Comparison of ENCODE assay signal across 11 mouse cellular contexts in genomic region chr17:46624598-46624997, GRCm38 (mm10). TPM values are rescaled to one million over a fixed set of nuclear protein-coding genes. Genes with fewer than 3 reads are reported as not detected.
DNase-seq lines count a peak whose midpoint lies in the region; ATAC-seq and TF ChIP-seq lines count a peak whose summit lies in the region.
"Had no signal": no experiment of that assay in that cellular context is flagged by ENCODE, and none has a peak within 500 bp of the region (broad histone marks: within the 10 kb centered on the region; RNA-seq: fewer than 3 reads in every experiment).

No protein-coding gene starts in this region.

- intact Hi-C loops in heart, postnatal 25 days (cut with DNase I), result no loop called here

- ATAC-seq in midbrain, embryonic 12.5 days (ENCODE audit: low FRiP score, low read depth), result no peak
- no peak for ATAC-seq in midbrain, embryonic 11.5 days (ENCODE audit: low FRiP score)
- no peak for ATAC-seq in intestine, embryonic 16.5 days
- no peak for ATAC-seq in stomach, postnatal 0 days (ENCODE audit: low FRiP score, low TSS enrichment)
- ATAC-seq: CD4-positive, CD25-positive, alpha-beta regulatory T cell, adult 4 months had no signal

- peak overlapping the region; percentile 88 for H3K27ac ChIP-seq in heart, embryonic 10.5 days
- peak overlapping the region; percentile 42; the same call in 1 of the 2 replicates for H3K27ac ChIP-seq in midbrain, embryonic 12.5 days (replicated peaks)
- H3K27ac ChIP-seq in midbrain, embryonic 11.5 days (ENCODE audit: low read depth, low read length), result no peak overlapping the region
- H3K27ac ChIP-seq in intestine, embryonic 16.5 days (ENCODE audit: low read length), result no peak overlapping the region
- peak overlapping the region; percentile 82 for H3K27ac ChIP-seq in stomach, postnatal 0 days (replicated peaks)

- TF ChIP-seq EP300 in stomach, postnatal 0 days (optimal IDR thresholded peaks at IDR 0.05), result no peak

- H3K9me3 ChIP-seq in heart, embryonic 10.5 days, result no peaks in the 10 kb centered on the region
- no peaks in the 10 kb centered on the region for H3K9me3 ChIP-seq in midbrain, embryonic 12.5 days
- no peaks in the 10 kb centered on the region for H3K9me3 ChIP-seq in midbrain, embryonic 11.5 days (ENCODE audit: control insufficient read depth, low read length)
- no peaks in the 10 kb centered on the region for H3K9me3 ChIP-seq in intestine, embryonic 16.5 days (ENCODE audit: control insufficient read depth, low read length)
- no peaks in the 10 kb centered on the region for H3K9me3 ChIP-seq in stomach, postnatal 0 days (ENCODE audit: control insufficient read depth, low read length)

- H3K4me3 ChIP-seq in heart, embryonic 10.5 days, result peak overlapping the region; percentile 44
- no peak overlapping the region for H3K4me3 ChIP-seq in midbrain, embryonic 12.5 days
- H3K4me3 ChIP-seq in midbrain, embryonic 11.5 days (ENCODE audit: low read depth, low read length), result no peak overlapping the region
- no peak overlapping the region for H3K4me3 ChIP-seq in intestine, embryonic 16.5 days (ENCODE audit: low read length)
- peak overlapping the region; percentile 6; the same call in 1 of the 2 replicates for H3K4me3 ChIP-seq in stomach, postnatal 0 days (ENCODE audit: low read depth, low read length)

- peaks cover 89% of the 10 kb centered on the region for H3K4me1 ChIP-seq in heart, embryonic 10.5 days
- peaks cover 50% of the 10 kb centered on the region for H3K4me1 ChIP-seq in midbrain, embryonic 12.5 days
- H3K4me1 ChIP-seq in midbrain, embryonic 11.5 days (ENCODE audit: control insufficient read depth, insufficient read depth, low read length), result peaks cover 26% of the 10 kb centered on the region
- peaks cover 60% of the 10 kb centered on the region for H3K4me1 ChIP-seq in intestine, embryonic 16.5 days (ENCODE audit: control insufficient read depth, insufficient read depth, low read length)
- peaks cover 27% of the 10 kb centered on the region for H3K4me1 ChIP-seq in stomach, postnatal 0 days (replicated peaks; ENCODE audit: control insufficient read depth, insufficient read depth)

- no peaks in the 10 kb centered on the region for H3K27me3 ChIP-seq in heart, embryonic 10.5 days (ENCODE audit: insufficient read depth, poor library complexity, severe bottlenecking)
- H3K27me3 ChIP-seq in midbrain, embryonic 12.5 days, result no peaks in the 10 kb centered on the region
- no peaks in the 10 kb centered on the region for H3K27me3 ChIP-seq in midbrain, embryonic 11.5 days (ENCODE audit: control insufficient read depth, insufficient read depth, low read length)
- no peaks in the 10 kb centered on the region for H3K27me3 ChIP-seq in intestine, embryonic 16.5 days (replicated peaks; ENCODE audit: control insufficient read depth, insufficient read depth, low read length)
- H3K27me3 ChIP-seq in stomach, postnatal 0 days (ENCODE audit: control insufficient read depth, insufficient read depth, low read length), result no peaks in the 10 kb centered on the region

- 0 out of 2 replicates have a peak overlapping the region, but pooled peaks have one; percentile 9 for H3K4me2 ChIP-seq in midbrain, embryonic 12.5 days (replicated peaks)
- H3K4me2 ChIP-seq in midbrain, embryonic 11.5 days, result no peak overlapping the region
- peak overlapping the region; percentile 14; the same call in 1 of the 2 replicates for H3K4me2 ChIP-seq in intestine, embryonic 16.5 days (ENCODE audit: low read depth, low read length)
- peak overlapping the region; percentile 35 for H3K4me2 ChIP-seq in stomach, postnatal 0 days (replicated peaks; ENCODE audit: low read depth)

- 53% methylated on average over 12 of the region's 12 CpGs for WGBS in heart, embryonic 10.5 days
- whole genome bisulfite sequencing in midbrain, embryonic 12.5 days, result 76% methylated on average over 12 of the region's 12 CpGs
- 73% methylated on average over 12 of the region's 12 CpGs for WGBS in midbrain, embryonic 11.5 days
- WGBS in intestine, embryonic 16.5 days, result 63% methylated on average over 12 of the region's 12 CpGs
- 44% methylated on average over 12 of the region's 12 CpGs for WGBS in stomach, postnatal 0 days

- TF ChIP-seq CTCF in stomach, postnatal 0 days (IDR thresholded peaks at IDR 0.05; ENCODE audit: low read depth), result no peak

- no peaks in the 10 kb centered on the region for H3K36me3 ChIP-seq in heart, embryonic 10.5 days
- no peaks in the 10 kb centered on the region for H3K36me3 ChIP-seq in midbrain, embryonic 12.5 days
- H3K36me3 ChIP-seq in midbrain, embryonic 11.5 days (ENCODE audit: control insufficient read depth, insufficient read depth, low read length), result peaks cover 3% of the 10 kb centered on the region; the same call in 1 of the 2 replicates
- no peaks in the 10 kb centered on the region for H3K36me3 ChIP-seq in intestine, embryonic 16.5 days (ENCODE audit: control insufficient read depth, insufficient read depth, low read length)
- no peaks in the 10 kb centered on the region for H3K36me3 ChIP-seq in stomach, postnatal 0 days (ENCODE audit: control insufficient read depth, insufficient read depth, low read length)

- H3K9ac ChIP-seq in midbrain, embryonic 12.5 days (replicated peaks), result peak overlapping the region; percentile 28
- H3K9ac ChIP-seq in midbrain, embryonic 11.5 days (ENCODE audit: low read length), result no peak overlapping the region
- peak overlapping the region; percentile 21; the same call in 1 of the 2 replicates for H3K9ac ChIP-seq in intestine, embryonic 16.5 days (ENCODE audit: low read depth, low read length)
- peak overlapping the region; percentile 45 for H3K9ac ChIP-seq in stomach, postnatal 0 days (ENCODE audit: low read length)

- DNase-seq in heart, embryonic 10.5 days (ENCODE audit: low spot score), result no peak
- DNase-seq in heart, postnatal 25 days (ENCODE audit: low spot score), result no peak
- DNase-seq in midbrain, embryonic 11.5 days (ENCODE audit: low spot score, missing footprints), result no peak
- no peak for DNase-seq in stomach, postnatal 0 days (ENCODE audit: low spot score)
- DNase-seq in adrenal gland, adult 2 months, result no peak
- no peak for DNase-seq in right cerebral cortex, adult 18-20 months
- DNase-seq: adrenal gland, postnatal 14 days; right cerebral cortex, postnatal 25 days had no signal

RNA-seq across cellular contexts. Expression of gene Ptk7, which starts 4.7 kb away (rescaled TPM):
- polyA plus RNA-seq in heart, embryonic 10.5 days (2016; fragmentation: Nextera tagmentation; extraction: Ambion mirVana), result 65.4 and 67.7 TPM in 2 replicates
- total RNA-seq in heart, postnatal 25 days (2021), result 1 to 10 TPM; 3.3 to 4.1 TPM
- 57.1 and 63.4 TPM in 2 replicates for polyA plus RNA-seq in midbrain, embryonic 12.5 days (2016; fragmentation: Nextera tagmentation; extraction: Ambion mirVana)
- polyA plus RNA-seq in midbrain, embryonic 11.5 days (2014; fragmentation: Nextera tagmentation; extraction: Ambion mirVana), result 16.7 and 19.5 TPM in 2 replicates
- polyA plus RNA-seq in intestine, embryonic 16.5 days (2015; fragmentation: Nextera tagmentation; extraction: Ambion mirVana), result 53.2 and 54.4 TPM in 2 replicates
- polyA plus RNA-seq in stomach, postnatal 0 days (2015; fragmentation: Nextera tagmentation; extraction: Ambion mirVana), result 29.4 and 32.1 TPM in 2 replicates
- 1 to 10 TPM; 4.6 to 8.0 TPM for total RNA-seq in adrenal gland, adult 2 months (2021)
- polyA plus RNA-seq in adrenal gland, adult 2 months (2012; rRNA removed), result 8.6 and 9.2 TPM in 2 replicates
- polyA plus RNA-seq: CD4-positive, CD25-positive, alpha-beta regulatory T cell, adult 4 months had no signal

RNA-seq across cellular contexts. Expression of gene Klc4, which starts 21.2 kb away (rescaled TPM):
- polyA plus RNA-seq in heart, embryonic 10.5 days (2016; fragmentation: Nextera tagmentation; extraction: Ambion mirVana), result 21.1 and 22.5 TPM in 2 replicates
- 10 to 100 TPM; 26.3 to 27.1 TPM for total RNA-seq in heart, postnatal 25 days (2021)
- 43.6 and 44.7 TPM in 2 replicates for polyA plus RNA-seq in midbrain, embryonic 12.5 days (2016; fragmentation: Nextera tagmentation; extraction: Ambion mirVana)
- polyA plus RNA-seq in midbrain, embryonic 11.5 days (2014; fragmentation: Nextera tagmentation; extraction: Ambion mirVana), result 26.6 and 29.8 TPM in 2 replicates
- polyA plus RNA-seq in intestine, embryonic 16.5 days (2015; fragmentation: Nextera tagmentation; extraction: Ambion mirVana), result 93.7 and 104 TPM in 2 replicates
- polyA plus RNA-seq in stomach, postnatal 0 days (2015; fragmentation: Nextera tagmentation; extraction: Ambion mirVana), result 34.5 and 34.8 TPM in 2 replicates
- total RNA-seq in adrenal gland, adult 2 months (2021), result 10 to 100 TPM; 40.9 to 43.1 TPM
- 25.7 and 29.7 TPM in 2 replicates for polyA plus RNA-seq in adrenal gland, adult 2 months (2012; rRNA removed)

RNA-seq across cellular contexts. Expression of gene Mrpl2, which starts 21.4 kb away (rescaled TPM):
- polyA plus RNA-seq in heart, embryonic 10.5 days (2016; fragmentation: Nextera tagmentation; extraction: Ambion mirVana), result 131 and 151 TPM in 2 replicates
- 100 to 1,000 TPM; 125 to 132 TPM for total RNA-seq in heart, postnatal 25 days (2021)
- 73.9 and 88.4 TPM in 2 replicates for polyA plus RNA-seq in midbrain, embryonic 12.5 days (2016; fragmentation: Nextera tagmentation; extraction: Ambion mirVana)
- polyA plus RNA-seq in midbrain, embryonic 11.5 days (2014; fragmentation: Nextera tagmentation; extraction: Ambion mirVana), result 97.8 and 100 TPM in 2 replicates
- polyA plus RNA-seq in intestine, embryonic 16.5 days (2015; fragmentation: Nextera tagmentation; extraction: Ambion mirVana), result 164 and 170 TPM in 2 replicates
- polyA plus RNA-seq in stomach, postnatal 0 days (2015; fragmentation: Nextera tagmentation; extraction: Ambion mirVana), result 96.4 and 98.8 TPM in 2 replicates
- total RNA-seq in adrenal gland, adult 2 months (2021), result 100 to 1,000 TPM in 1 of 2 experiments, 10 to 100 TPM in 1; 82.9 to 113 TPM
- polyA plus RNA-seq in adrenal gland, adult 2 months (2012; rRNA removed), result 343 and 456 TPM in 2 replicates

RNA-seq across cellular contexts. Expression of gene Cul7, which starts 25.5 kb away (rescaled TPM):
- 44.8 and 51.3 TPM in 2 replicates for polyA plus RNA-seq in heart, embryonic 10.5 days (2016; fragmentation: Nextera tagmentation; extraction: Ambion mirVana)
- total RNA-seq in heart, postnatal 25 days (2021), result 10 to 100 TPM; 21.3 to 23.0 TPM
- polyA plus RNA-seq in midbrain, embryonic 12.5 days (2016; fragmentation: Nextera tagmentation; extraction: Ambion mirVana), result 48.3 and 49.0 TPM in 2 replicates
- polyA plus RNA-seq in midbrain, embryonic 11.5 days (2014; fragmentation: Nextera tagmentation; extraction: Ambion mirVana), result 26.2 and 26.8 TPM in 2 replicates
- polyA plus RNA-seq in intestine, embryonic 16.5 days (2015; fragmentation: Nextera tagmentation; extraction: Ambion mirVana), result 42.4 and 43.1 TPM in 2 replicates
- polyA plus RNA-seq in stomach, postnatal 0 days (2015; fragmentation: Nextera tagmentation; extraction: Ambion mirVana), result 12.9 and 14.0 TPM in 2 replicates
- 10 to 100 TPM; 28.6 to 36.3 TPM for total RNA-seq in adrenal gland, adult 2 months (2021)
- polyA plus RNA-seq in adrenal gland, adult 2 months (2012; rRNA removed), result 52.6 and 53.3 TPM in 2 replicates

RNA-seq across cellular contexts. Expression of gene Rrp36, which starts 49.6 kb away (rescaled TPM):
- 46.3 and 61.0 TPM in 2 replicates for polyA plus RNA-seq in heart, embryonic 10.5 days (2016; fragmentation: Nextera tagmentation; extraction: Ambion mirVana)
- 10 to 100 TPM in 1 of 2 experiments, 1 to 10 TPM in 1; 9.9 to 10.8 TPM for total RNA-seq in heart, postnatal 25 days (2021)
- 54.1 and 56.0 TPM in 2 replicates for polyA plus RNA-seq in midbrain, embryonic 12.5 days (2016; fragmentation: Nextera tagmentation; extraction: Ambion mirVana)
- polyA plus RNA-seq in midbrain, embryonic 11.5 days (2014; fragmentation: Nextera tagmentation; extraction: Ambion mirVana), result 53.4 and 60.0 TPM in 2 replicates
- polyA plus RNA-seq in intestine, embryonic 16.5 days (2015; fragmentation: Nextera tagmentation; extraction: Ambion mirVana), result 64.8 and 67.4 TPM in 2 replicates
- polyA plus RNA-seq in stomach, postnatal 0 days (2015; fragmentation: Nextera tagmentation; extraction: Ambion mirVana), result 37.2 and 38.1 TPM in 2 replicates
- 10 to 100 TPM; 24.2 to 28.5 TPM for total RNA-seq in adrenal gland, adult 2 months (2021)
- 21.7 and 23.8 TPM in 2 replicates for polyA plus RNA-seq in adrenal gland, adult 2 months (2012; rRNA removed)

Comparison
In these comparisons a context has a peak if more than half of its experiments do, and no peak if none do; other contexts are left out.
1. H3K27ac ChIP-seq: peak in heart, embryonic 10.5 days (single experiment), midbrain, embryonic 12.5 days (single experiment) and stomach, postnatal 0 days (single experiment); none in midbrain, embryonic 11.5 days (single experiment) and intestine, embryonic 16.5 days (single experiment).
2. H3K4me3 ChIP-seq: peak in heart, embryonic 10.5 days (single experiment) and stomach, postnatal 0 days (single experiment); none in midbrain, embryonic 12.5 days (single experiment), midbrain, embryonic 11.5 days (single experiment) and intestine, embryonic 16.5 days (single experiment).